Mouse (Mus musculus) brain, adult 2 months (tissue): Measurements from ENCODE around the gene Fpr1.
"Not testable (repeated sequence)": the region's sequence is repeated elsewhere in the genome, so short reads cannot be mapped to it uniquely, and the experiment has no call there.

ENCODE experiments used
- DNase-seq: peaks from one replicate; pipeline ENCODE4 v3.0.0; 2011; ENCODE audit warnings: low read depth, low spot score

Fpr1 gene

GRCm38 (mm10) chr17:17883840-17884239, at the start of gene Fpr1:
Gene Fpr1, minus strand, starts transcription at chr17:17883940.
- no peak for DNase-seq

- DNase-seq, result no peak
These were observed 34.0 kb upstream of the Fpr1 start for GRCm38 (mm10) chr17:17917782-17918181.

GRCm38 (mm10) chr17:17917376-17917775, 33.6 kb upstream of the Fpr1 start:
- DNase-seq, result no peak

GRCm38 (mm10) chr17:17912618-17913017, 28.9 kb upstream of the Fpr1 start:
- DNase-seq, result not testable (repeated sequence)

- DNase-seq, result peak; percentile 98
These were observed 26.1 kb upstream of the Fpr1 start for GRCm38 (mm10) chr17:17909636-17910421.

GRCm38 (mm10) chr17:17900768-17901167, 17.0 kb upstream of the Fpr1 start:
- DNase-seq, result no peak

- peak; percentile 55 for DNase-seq
These were observed 15.5 kb upstream of the Fpr1 start for GRCm38 (mm10) chr17:17899268-17899667.

GRCm38 (mm10) chr17:17896039-17896438, 12.3 kb upstream of the Fpr1 start:
- peak; percentile 77 for DNase-seq

GRCm38 (mm10) chr17:17889732-17890425, 6.1 kb upstream of the Fpr1 start:
- no peak for DNase-seq

GRCm38 (mm10) chr17:17887774-17888248, 4.1 kb upstream of the Fpr1 start, which contains the start of the genes Fpr2 and Fpr3:
Gene Fpr2, plus strand, starts transcription at chr17:17887824.
Gene Fpr3, plus strand, starts transcription at chr17:17887852.
- DNase-seq, result peak; percentile 3

- no peak for DNase-seq
These were observed 1.1 kb downstream of the Fpr1 start for GRCm38 (mm10) chr17:17882672-17883071.

GRCm38 (mm10) chr17:17879347-17879746, 4.4 kb downstream of the Fpr1 start:
- no peak for DNase-seq

- DNase-seq, result no peak
These were observed 12.0 kb downstream of the Fpr1 start for GRCm38 (mm10) chr17:17871697-17872096.

GRCm38 (mm10) chr17:17870892-17871550, 12.7 kb downstream of the Fpr1 start:
- no peak for DNase-seq

GRCm38 (mm10) chr17:17866801-17867469, 16.8 kb downstream of the Fpr1 start:
- DNase-seq, result peak; percentile 48

- DNase-seq, result no peak
These were observed 18.6 kb downstream of the Fpr1 start for GRCm38 (mm10) chr17:17865168-17865567.

- no peak for DNase-seq
These were observed 21.4 kb downstream of the Fpr1 start for GRCm38 (mm10) chr17:17862360-17862759.

- no peak for DNase-seq
These were observed 23.6 kb downstream of the Fpr1 start for GRCm38 (mm10) chr17:17860110-17860509.

- no peak for DNase-seq
These were observed 26.3 kb downstream of the Fpr1 start for GRCm38 (mm10) chr17:17857446-17857845.

- no peak for DNase-seq
These were observed 27.1 kb downstream of the Fpr1 start for GRCm38 (mm10) chr17:17856612-17857011.

- DNase-seq, result no peak
These were observed 28.5 kb downstream of the Fpr1 start, which contains the start of gene Has1 for GRCm38 (mm10) chr17:17855064-17855838. Gene Has1, minus strand, starts transcription at chr17:17855205.
